Mouse (Mus musculus) embryonic facial prominence, embryonic 11.5 days (tissue): ENCODE measurements around the gene Ank3. TPM values are rescaled to one million over a fixed set of nuclear protein-coding genes. Genes with fewer than 3 reads are reported as not detected.

Experiments used
- ATAC-seq: fragments of 200-750 bp; cut with Nextera tagmentation; replicated peaks from 2 replicates; pipeline ENCODE4 v1.8.0; 2017; ENCODE audit warnings: low read depth; ENCODE audit not compliant: insufficient number of reproducible peaks, low FRiP score, low TSS enrichment
- DNase-seq: peaks from one replicate; pipeline ENCODE4 v3.0.0-alpha.2; 2015; ENCODE audit warnings: low spot score
- H3K27ac ChIP-seq: fragments of 300-500 bp; sonication (generic); replicated peaks from 2 replicates; pipeline ENCODE4 v1.5.1; 2014; ENCODE audit warnings: mild to moderate bottlenecking, low read depth, low read length, control low read depth
- H3K27me3 ChIP-seq: fragments of 300-500 bp; sonication (generic); 2 replicates; pipeline ENCODE4 v1.6.1; 2014; ENCODE audit warnings: mild to moderate bottlenecking, low read length, moderate library complexity, mixed read lengths; ENCODE audit not compliant: control insufficient read depth, insufficient read depth
- H3K36me3 ChIP-seq: fragments of 300-500 bp; sonication (generic); replicated peaks from 2 replicates; pipeline ENCODE4 v1.6.1; 2014; ENCODE audit warnings: low read depth, mild to moderate bottlenecking, low read length, moderate library complexity, mixed read lengths; ENCODE audit not compliant: control insufficient read depth, insufficient read depth
- H3K4me1 ChIP-seq: fragments of 300-500 bp; sonication (generic); 2 replicates; pipeline ENCODE4 v1.6.1; 2014; ENCODE audit warnings: low read length, mixed read lengths; ENCODE audit not compliant: control insufficient read depth, insufficient read depth
- H3K4me2 ChIP-seq: fragments of 300-500 bp; sonication (generic); 2 replicates; pipeline ENCODE4 v1.6.1; 2014; ENCODE audit warnings: low read depth, mild to moderate bottlenecking, control low read depth, low read length, moderate library complexity
- H3K4me3 ChIP-seq: fragments of 300-500 bp; sonication (generic); 2 replicates; pipeline ENCODE4 v1.5.1; 2014; ENCODE audit warnings: low read depth, low read length, control low read depth
- H3K9ac ChIP-seq: fragments of 300-500 bp; sonication (generic); replicated peaks from 2 replicates; pipeline ENCODE4 v1.6.1; 2014; ENCODE audit warnings: mild to moderate bottlenecking, control low read depth, low read length
- H3K9me3 ChIP-seq: fragments of 300-500 bp; sonication (generic); replicated peaks from 2 replicates; pipeline ENCODE4 v1.6.1; 2016; ENCODE audit warnings: mild to moderate bottlenecking, low read length, inconsistent platforms, mixed read lengths; ENCODE audit not compliant: control insufficient read depth
- WGBS: fragments of 180-500 bp; shearing (Covaris S2); extraction: QIAGEN DNeasy Blood & Tissue Kit; methylation state at CpG from one replicate; pipeline ENCODE4 v1.1.7; 2014; 5-methylcytosine and 5-hydroxymethylcytosine counted together
- polyA plus RNA-seq: library from polyadenylated mRNA; unstranded; fragments of >200 nt; fragmentation: Nextera tagmentation; extraction: Ambion mirVana; gene quantifications from 2 replicates; pipeline ENCODE4 v1.2.1, GENCODE M21; 2014

Gene Ank3
- polyA plus RNA-seq, 1 experiment from 2014 or later = 32.5 TPM

DNA sequence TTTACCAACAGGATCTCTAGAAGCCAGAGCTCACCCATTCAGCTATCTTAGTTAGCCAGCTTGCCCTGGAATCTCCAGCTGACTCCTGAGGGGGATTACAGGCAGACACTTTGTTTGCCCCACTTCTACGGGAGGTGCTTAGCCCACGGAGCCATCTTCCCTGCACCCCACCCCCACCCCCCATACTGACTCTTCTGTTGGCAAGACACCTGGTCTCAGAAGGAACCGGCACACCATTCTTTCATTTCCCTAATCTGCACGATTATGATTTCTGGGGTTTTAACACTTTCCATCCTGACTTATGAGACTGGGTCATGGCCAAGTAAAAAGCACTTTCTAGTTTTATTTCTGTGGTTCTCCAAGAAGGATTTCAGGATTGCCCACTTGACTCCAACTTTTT is 268.9 kb downstream of the Ank3 start:
- no peaks in the 10 kb centered on the region for H3K9me3 ChIP-seq
- H3K9ac ChIP-seq = no peak overlapping the region
- H3K36me3 ChIP-seq = no peaks in the 10 kb centered on the region
- ATAC-seq (no peak), DNase-seq (no peak)
- no peak overlapping the region for H3K4me2 ChIP-seq
- H3K4me1 ChIP-seq = no peaks in the 10 kb centered on the region
- no peaks in the 10 kb centered on the region for H3K27me3 ChIP-seq
- no peak overlapping the region for H3K27ac ChIP-seq
- no peak overlapping the region for H3K4me3 ChIP-seq
- WGBS = 92% methylated on average over 4 of the region's 4 CpGs

DNA sequence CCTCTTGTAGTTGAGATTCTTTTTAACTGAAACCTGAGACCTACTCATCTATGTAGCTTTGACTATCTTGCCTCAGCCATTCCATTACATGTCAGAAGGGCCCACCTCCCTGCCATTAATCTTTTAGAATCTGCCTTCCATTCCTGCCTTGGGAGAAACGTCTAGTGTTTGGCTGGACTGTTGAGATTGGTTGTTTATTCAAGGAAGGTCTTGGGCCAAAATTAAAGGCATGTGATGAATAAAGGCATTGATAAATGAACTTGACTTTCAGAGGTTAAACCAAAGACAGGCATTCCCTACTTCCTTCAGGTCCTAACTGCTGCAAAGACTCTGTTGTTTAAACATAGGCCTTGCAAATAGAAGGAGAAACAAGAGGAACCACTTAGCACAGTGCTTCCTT is 271.9 kb downstream of the Ank3 start:
- DNase-seq (no peak), ATAC-seq (no peak)
- H3K36me3 ChIP-seq = no peaks in the 10 kb centered on the region
- no peak overlapping the region for H3K9ac ChIP-seq
- H3K9me3 ChIP-seq = no peaks in the 10 kb centered on the region
- H3K4me2 ChIP-seq = no peak overlapping the region
- no peaks in the 10 kb centered on the region for H3K4me1 ChIP-seq
- H3K27me3 ChIP-seq = no peaks in the 10 kb centered on the region
- H3K27ac ChIP-seq = no peak overlapping the region
- H3K4me3 ChIP-seq = no peak overlapping the region
- 25% methylated on average over 1 of the region's 1 CpGs for whole genome bisulfite sequencing

DNA sequence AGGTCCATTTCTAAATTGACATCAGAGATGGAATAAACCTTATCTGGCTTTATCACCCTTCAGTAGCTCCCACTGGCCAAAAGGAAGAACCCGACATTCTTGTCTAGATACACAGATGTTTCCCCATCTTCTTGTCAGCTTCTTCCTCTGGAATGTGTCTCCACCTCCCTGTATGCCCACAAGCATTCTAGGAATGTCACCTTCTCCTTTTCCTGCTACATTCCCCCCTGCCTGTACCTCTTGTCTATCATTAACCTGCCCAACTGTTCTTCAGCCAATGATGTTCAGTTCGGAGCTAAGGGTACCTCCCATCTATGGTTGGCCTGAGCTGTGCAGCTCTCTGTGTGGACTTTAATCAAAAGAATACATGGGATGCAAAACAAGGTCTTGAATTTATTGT is 272.4 kb downstream of the Ank3 start:
- H3K9ac ChIP-seq = no peak overlapping the region
- no peak overlapping the region for H3K4me2 ChIP-seq
- no peaks in the 10 kb centered on the region for H3K9me3 ChIP-seq
- DNase-seq (no peak), ATAC-seq (no peak)
- H3K36me3 ChIP-seq = no peaks in the 10 kb centered on the region
- no peak overlapping the region for H3K27ac ChIP-seq
- no peaks in the 10 kb centered on the region for H3K4me1 ChIP-seq
- WGBS = 75% methylated on average over 2 of the region's 2 CpGs
- H3K4me3 ChIP-seq = no peak overlapping the region
- no peaks in the 10 kb centered on the region for H3K27me3 ChIP-seq

GRCm38 (mm10) chr10:69671505-69671904 is 272.9 kb downstream of the Ank3 start:
- Histone ChIP-seq H3K36me3 (no peaks in the 10 kb centered on the region), H3K4me1 (no peaks in the 10 kb centered on the region), H3K27ac (no peak overlapping the region), H3K27me3 (no peaks in the 10 kb centered on the region), H3K4me2 (no peak overlapping the region), H3K9me3 (no peaks in the 10 kb centered on the region), H3K4me3 (no peak overlapping the region), H3K9ac (no peak overlapping the region)
- ATAC-seq = no peak
- 77% methylated on average over 3 of the region's 3 CpGs for WGBS
- DNase-seq = no peak

DNA sequence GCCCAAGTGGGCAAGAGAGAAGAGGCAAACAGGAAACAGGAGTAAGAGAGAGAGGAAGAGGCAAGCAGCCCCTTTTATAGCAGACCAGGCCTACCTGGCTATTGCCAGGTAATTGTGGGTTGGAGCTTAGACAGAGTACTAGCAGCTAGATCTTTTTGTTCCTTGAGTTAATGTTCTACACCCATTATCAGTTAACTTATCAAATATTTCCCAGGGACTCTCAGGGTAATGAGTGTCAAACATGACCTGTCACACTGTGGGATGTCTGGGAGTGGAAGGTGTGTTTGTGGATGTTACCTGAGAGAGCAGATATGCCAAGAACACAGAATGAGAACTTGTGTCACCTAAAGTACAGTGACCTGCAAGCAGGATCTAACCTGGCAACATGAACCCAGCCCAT is 274.0 kb downstream of the Ank3 start:
- DNase-seq = no peak
- Histone ChIP-seq H3K36me3 (no peaks in the 10 kb centered on the region), H3K27me3 (no peaks in the 10 kb centered on the region), H3K9ac (no peak overlapping the region), H3K27ac (no peak overlapping the region), H3K9me3 (no peaks in the 10 kb centered on the region), H3K4me1 (no peaks in the 10 kb centered on the region), H3K4me2 (no peak overlapping the region), H3K4me3 (no peak overlapping the region)
- no peak for ATAC-seq

GRCm38 (mm10) chr10:69678230-69678629 is 279.7 kb downstream of the Ank3 start:
- Histone ChIP-seq H3K27me3 (no peaks in the 10 kb centered on the region), H3K9ac (no peak overlapping the region), H3K4me3 (no peak overlapping the region), H3K4me2 (no peak overlapping the region), H3K36me3 (no peaks in the 10 kb centered on the region), H3K4me1 (no peaks in the 10 kb centered on the region), H3K27ac (no peak overlapping the region), H3K9me3 (no peaks in the 10 kb centered on the region)
- no peak for ATAC-seq
- 84% methylated on average over 15 of the region's 15 CpGs for WGBS
- no peak for DNase-seq

DNA sequence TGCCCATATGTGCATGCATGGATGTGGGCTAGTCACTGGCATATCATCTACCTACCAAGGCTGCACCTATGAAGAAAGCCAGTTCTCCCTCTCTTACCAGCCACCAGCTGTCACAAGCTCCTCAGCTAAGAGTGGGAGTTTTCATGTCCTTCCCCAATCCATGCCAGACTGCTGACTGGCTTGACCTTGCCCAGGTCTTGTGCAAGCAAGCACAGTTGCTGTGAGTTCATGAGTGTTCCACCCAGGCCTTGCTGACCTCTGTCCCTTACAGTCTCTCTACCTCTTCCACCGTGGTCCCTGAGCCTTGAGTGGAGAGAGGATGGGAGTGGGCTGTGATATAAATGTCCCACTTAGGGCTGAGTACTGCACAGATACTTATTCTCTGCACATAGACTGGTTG is 287.8 kb downstream of the Ank3 start:
- ATAC-seq (no peak), DNase-seq (no peak)
- Histone ChIP-seq H3K27ac (no peak overlapping the region), H3K4me1 (no peaks in the 10 kb centered on the region; the same call in 1 of the 2 replicates), H3K9ac (no peak overlapping the region), H3K27me3 (no peaks in the 10 kb centered on the region), H3K36me3 (no peaks in the 10 kb centered on the region), H3K4me2 (no peak overlapping the region), H3K9me3 (no peaks in the 10 kb centered on the region), H3K4me3 (no peak overlapping the region)
- 84% methylated on average over 1 of the region's 1 CpGs for WGBS

DNA sequence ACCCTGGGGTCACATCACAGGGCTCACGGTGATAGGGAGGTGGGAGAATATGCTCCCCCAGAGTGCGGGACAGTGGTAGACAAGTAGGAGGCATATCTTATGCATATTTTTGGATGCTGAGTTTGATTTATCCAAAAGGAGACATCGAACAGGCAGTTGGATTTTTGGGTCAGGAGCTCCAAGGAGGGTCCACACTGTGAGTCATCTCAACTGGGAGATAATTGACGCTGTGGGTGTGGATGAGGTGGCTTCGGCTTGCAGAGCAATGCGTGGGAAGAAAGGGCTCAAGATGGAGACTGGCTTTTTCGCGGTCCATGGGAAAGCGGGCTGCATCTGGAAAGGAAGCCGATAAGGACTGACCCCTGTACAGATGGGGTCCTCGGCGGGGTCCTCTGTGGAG is 290.5 kb downstream of the Ank3 start:
- Histone ChIP-seq H3K9me3 (no peaks in the 10 kb centered on the region), H3K4me1 (no peaks in the 10 kb centered on the region; the same call in 1 of the 2 replicates), H3K9ac (no peak overlapping the region), H3K27ac (no peak overlapping the region), H3K4me3 (no peak overlapping the region), H3K36me3 (no peaks in the 10 kb centered on the region), H3K4me2 (no peak overlapping the region), H3K27me3 (no peaks in the 10 kb centered on the region)
- WGBS = 94% methylated on average over 12 of the region's 12 CpGs
- no peak for ATAC-seq
- DNase-seq = no peak
